Mouse (Mus musculus): ENCODE data around the gene Csrp2.

DNA sequence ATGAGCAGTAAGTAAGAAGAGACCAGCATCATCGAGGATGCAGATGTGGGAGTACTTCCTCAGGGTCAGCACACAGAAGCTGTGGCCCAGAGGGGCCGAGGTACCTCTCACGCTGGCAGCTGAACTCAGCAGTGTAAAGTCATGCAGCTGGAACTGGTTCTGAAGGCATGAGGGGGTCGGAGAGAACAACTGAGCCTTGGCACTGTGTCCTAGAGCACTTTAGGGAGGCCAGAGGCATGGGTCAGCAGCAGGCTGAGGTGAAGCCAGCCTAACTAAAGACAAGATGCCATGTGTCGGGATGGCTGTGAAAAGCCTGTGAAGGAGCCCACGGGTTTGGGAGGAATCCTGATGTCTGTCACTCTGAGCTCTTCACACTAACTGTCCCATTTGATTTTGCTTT is 51.9 kb downstream of the Csrp2 start:
- TF ChIP-seq CTCF (IDR thresholded peaks at IDR 0.05; ENCODE audit: low read depth): no peak
- no peak for TF ChIP-seq EP300 (IDR thresholded peaks at IDR 0.05; ENCODE audit: low read depth)
